Mouse (Mus musculus): ENCODE data around the gene Dnhd1.
A peak's percentile ranks its signal among the peaks of the same experiment; 100 is the strongest.

Dnhd1 gene

GRCm38 (mm10) chr7:105650639-105651435 lies at the start of gene Dnhd1:
Dnhd1 (plus strand) TSS chr7:105650827.
- DNase-seq (ENCODE audit: low read depth, low spot score), result peak; percentile 94

DNA sequence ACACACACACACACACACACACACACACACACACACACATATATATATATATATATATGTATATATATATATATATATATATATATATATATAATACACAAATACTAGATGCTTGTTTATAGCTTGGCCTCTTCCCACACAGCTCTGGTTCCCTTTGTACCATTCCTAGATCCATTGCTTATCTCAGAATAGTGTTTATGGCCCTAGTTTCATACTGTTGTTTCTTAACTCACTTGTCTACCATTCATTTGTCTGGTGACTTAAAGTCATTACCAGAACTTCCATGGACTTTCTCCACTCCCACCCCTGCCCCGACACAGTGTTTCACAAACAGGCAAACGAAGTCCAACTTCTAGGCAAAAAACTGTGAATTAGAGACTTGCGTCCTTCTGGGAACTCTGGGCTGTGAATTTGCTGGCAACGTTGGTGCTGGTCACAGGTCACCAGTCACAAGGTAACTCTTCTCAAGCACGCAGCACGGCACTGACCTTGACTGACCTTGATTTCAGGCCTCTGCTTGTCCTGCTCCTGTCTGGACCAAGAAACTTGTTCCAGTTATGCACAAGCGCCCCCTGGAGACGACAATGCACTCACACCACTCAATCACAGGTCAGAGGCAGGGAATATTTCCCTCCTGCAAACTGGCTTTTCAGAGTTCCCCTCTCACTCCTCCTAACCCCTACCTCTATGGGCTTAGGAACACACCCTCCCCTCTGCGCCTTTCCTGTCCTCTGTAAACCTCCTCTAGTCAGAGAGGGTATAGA lies 47.6 kb upstream of the Dnhd1 start:
- peak; percentile 89 for DNase-seq (ENCODE audit: low read depth, low spot score)

GRCm38 (mm10) chr7:105608467-105608866 lies 42.2 kb upstream of the Dnhd1 start:
- DNase-seq (ENCODE audit: low read depth, low spot score), result no peak

DNA sequence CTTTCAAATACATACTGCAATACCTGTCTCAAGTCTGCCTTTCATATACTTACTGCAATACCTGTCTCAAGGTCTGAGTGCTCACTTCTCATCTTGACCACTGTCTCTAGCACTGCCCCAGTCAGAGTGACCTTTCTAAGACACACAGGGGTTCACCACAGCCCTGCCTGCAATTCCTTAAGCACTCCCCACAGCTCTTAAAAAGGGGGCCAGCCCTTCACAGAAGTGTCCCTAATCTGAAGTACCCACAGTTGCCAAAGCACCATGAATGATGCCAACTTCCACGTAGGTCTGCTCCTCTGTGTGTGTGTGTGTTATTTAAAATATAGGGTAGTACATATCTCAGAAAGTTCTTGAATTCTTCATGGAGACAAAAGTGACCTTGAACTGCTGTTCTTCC lies 38.9 kb upstream of the Dnhd1 start:
- no peak for DNase-seq (ENCODE audit: low read depth, low spot score)

GRCm38 (mm10) chr7:105614400-105614799 lies 36.2 kb upstream of the Dnhd1 start:
- no peak for DNase-seq (ENCODE audit: low read depth, low spot score)

DNA sequence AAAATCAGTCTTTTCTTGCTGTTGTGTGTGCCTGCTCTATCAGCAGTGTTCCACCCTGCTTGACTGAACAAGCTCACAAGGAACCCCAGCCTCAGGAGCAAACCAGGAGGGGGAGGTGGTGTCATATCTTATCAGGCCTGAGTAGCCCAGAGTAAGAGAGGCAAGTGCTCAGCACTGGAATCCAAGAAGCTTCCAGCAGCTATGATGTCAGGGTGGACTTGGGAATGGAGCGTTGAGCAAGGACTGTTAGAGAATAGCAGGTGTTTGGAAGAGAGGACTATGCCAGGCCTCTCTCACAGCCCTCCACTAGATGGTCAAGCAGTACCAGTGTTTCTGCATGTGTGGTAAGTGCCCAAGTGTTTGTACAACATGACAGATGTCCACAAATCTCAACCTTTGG lies 34.9 kb upstream of the Dnhd1 start:
- DNase-seq (ENCODE audit: low read depth, low spot score), result no peak

DNA sequence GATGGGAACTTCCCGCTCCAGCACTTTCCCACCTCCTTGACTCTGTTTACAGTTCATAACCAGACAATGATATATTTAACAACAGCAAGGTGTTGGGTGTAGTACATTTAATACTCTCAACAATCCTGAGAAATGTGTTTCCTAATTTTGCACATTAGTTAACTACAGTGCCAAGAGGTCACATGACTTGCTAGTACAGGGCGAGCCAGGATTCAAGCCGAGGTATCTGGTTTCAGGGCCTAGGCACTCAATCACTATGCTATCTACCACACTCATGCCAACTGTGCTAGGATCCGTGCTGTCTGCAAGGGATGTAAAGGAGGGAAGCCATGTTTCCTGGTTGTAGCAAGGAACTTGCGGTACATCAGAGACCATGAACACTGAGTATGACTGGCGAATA lies 34.1 kb upstream of the Dnhd1 start:
- no peak for DNase-seq (ENCODE audit: low read depth, low spot score)

DNA sequence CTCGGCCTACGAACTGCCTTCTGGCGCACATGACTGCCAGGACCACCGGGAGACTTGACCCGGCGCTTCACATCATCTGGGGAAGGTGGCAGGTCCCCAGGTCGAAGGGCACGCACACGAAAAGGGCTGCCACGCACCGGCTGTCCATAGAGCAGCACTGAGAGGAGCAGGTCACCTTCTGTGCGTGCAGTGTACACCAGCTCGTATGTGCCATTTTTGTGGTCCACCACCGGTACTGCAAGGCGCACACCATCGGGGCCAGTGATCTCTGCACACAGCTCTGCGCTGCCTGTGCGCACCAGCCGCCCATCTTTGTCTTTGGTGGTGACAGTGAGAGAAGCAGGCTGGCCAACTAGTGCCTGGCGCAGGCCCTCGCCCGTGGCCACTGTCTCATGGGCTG lies 32.8 kb upstream of the Dnhd1 start:
- peak; percentile 21 for DNase-seq (ENCODE audit: low read depth, low spot score)

DNA sequence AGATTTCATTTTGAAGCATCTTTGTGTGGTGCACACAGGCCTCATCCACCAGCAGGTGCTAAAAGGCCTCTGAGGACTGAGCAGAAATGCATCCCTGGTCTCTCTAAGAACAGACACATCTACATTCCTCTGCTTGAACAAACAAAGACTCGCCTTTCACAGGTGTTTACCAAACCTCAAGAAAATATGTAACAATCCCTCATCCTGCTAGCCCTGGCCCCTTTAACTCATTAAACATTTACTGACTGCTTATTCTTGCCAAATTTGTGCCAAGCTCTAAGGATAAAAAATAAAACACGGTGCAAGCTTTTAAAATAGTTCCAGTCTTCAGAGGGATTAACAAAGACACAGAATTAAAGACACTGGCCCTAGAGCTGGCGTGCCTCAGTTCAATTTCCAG lies 30.9 kb upstream of the Dnhd1 start:
- no peak for DNase-seq (ENCODE audit: low read depth, low spot score)

GRCm38 (mm10) chr7:105621053-105621452 lies 29.6 kb upstream of the Dnhd1 start:
- no peak for DNase-seq (ENCODE audit: low read depth, low spot score)

GRCm38 (mm10) chr7:105621646-105622292 lies 28.9 kb upstream of the Dnhd1 start:
- peak; percentile 48 for DNase-seq (ENCODE audit: low read depth, low spot score)

- DNase-seq (ENCODE audit: low read depth, low spot score), result no peak
Observed at GRCm38 (mm10) chr7:105625397-105625796, 25.2 kb upstream of the Dnhd1 start.

DNA sequence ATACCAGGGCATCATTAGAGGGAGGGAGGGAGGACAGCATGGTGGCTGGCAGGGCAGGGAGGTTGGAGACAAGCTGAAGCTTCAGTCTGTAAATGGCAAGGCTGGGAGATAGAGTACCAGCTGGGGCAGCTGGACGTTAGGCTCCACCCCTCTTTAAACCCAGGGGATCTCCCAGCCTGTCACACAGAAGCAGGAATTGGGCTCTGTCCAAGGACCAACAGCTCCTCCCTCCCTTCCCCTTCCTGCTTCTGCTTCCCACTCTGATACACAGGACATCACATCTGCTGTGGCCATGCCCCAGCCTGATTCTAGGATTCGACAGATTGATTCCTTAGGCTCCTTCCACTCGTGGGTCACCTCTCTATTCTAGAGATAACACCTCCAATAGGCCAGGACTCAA lies 22.0 kb upstream of the Dnhd1 start:
- DNase-seq (ENCODE audit: low read depth, low spot score), result no peak

GRCm38 (mm10) chr7:105632551-105632972 lies 18.1 kb upstream of the Dnhd1 start:
- DNase-seq (ENCODE audit: low read depth, low spot score), result peak; percentile 22

GRCm38 (mm10) chr7:105633127-105633800 lies 17.4 kb upstream of the Dnhd1 start, which contains the start of gene Trim3:
Trim3 (minus strand) TSS chr7:105633571.
- peak; percentile 92 for DNase-seq (ENCODE audit: low read depth, low spot score)

DNA sequence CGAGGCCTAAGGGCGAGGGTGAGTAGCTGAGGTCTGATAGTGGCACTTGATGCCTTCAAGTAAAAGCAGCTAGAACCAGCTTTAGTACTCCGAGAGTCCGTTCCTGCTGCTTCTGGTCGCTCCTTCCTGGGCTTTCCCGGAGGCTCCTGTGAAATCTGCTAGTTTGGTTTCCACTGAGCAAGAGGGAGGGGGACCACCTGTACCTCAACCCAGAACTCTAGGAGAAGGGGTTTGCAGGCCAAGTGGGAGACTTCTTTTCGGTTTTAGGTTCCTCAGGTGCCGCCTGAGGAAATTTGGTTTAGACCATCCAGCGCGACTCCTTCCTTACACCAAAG lies 16.9 kb upstream of the Dnhd1 start:
- no peak for DNase-seq (ENCODE audit: low read depth, low spot score)

DNA sequence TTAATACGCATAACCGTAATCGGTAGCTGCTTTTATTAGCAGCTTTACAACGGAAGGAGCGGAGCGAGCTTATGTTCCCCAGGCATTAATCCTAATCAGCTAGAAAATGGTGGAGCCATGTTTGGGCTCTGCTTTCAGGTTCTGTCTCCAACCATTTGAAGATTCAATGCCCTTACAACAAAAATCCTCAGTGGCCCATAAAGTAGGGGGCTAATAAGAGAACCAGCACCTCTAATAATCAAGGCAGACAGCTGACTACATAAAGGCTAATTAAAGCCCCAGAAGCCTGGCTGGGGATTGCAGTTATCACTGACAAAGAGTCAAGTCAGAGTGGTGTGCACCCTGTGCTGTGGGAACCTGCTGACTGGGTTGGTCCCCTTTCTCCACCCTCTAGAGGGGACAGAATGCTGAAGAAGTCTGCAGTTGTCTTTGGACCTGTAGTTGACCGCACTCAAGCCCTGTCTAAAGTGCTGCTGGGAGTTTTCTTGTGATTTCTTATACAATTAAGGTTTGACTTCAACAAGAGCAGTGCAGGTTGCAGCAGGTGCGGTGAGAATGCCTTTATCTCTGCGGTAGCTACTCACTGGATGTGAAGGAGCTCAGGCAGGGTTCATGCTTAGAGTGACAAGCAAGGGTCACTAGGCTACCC lies 16.2 kb upstream of the Dnhd1 start:
- DNase-seq (ENCODE audit: low read depth, low spot score), result no peak

- DNase-seq (ENCODE audit: low read depth, low spot score), result no peak
Observed at GRCm38 (mm10) chr7:105635726-105636125, 14.9 kb upstream of the Dnhd1 start.

DNA sequence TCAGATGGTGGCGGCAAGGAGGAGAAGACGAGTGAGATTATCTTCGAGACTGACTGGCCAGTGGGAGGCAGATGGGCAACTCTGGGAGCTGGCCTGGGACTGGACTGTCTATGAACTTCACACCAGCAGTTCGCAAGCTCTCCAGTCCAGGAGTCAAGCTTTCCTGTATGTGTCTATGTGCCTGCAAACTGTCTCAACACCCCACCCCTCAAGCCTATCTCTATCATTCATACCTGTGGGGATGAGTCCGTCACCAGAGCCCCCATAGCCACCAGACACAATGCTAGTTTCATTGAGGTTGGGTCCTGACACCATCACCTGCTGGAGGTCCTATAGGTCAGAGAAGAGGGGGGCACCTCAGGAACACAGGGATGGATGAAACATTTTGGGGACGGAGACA lies 11.9 kb upstream of the Dnhd1 start:
- DNase-seq (ENCODE audit: low read depth, low spot score), result no peak

GRCm38 (mm10) chr7:105639304-105639703 lies 11.3 kb upstream of the Dnhd1 start:
- no peak for DNase-seq (ENCODE audit: low read depth, low spot score)

DNA sequence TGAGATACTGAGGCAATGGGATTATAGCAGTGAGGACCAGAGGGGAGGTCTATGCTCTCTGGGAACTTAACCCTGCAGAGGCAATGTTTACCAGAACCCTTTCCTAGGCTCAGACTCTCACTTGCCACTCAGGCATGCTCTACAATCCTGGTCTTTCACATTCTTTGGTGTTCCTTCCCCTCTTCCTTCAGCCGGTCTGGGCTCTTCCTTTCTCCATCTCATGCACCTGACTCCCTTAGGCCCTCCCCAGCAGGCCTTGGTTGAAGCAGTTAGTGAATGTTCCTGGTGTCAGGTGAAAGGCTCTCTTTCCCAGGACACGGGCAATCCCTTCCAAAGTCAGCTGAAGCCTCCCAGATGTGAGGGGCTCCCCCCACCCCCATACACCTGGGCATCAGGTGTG lies 10.9 kb upstream of the Dnhd1 start, which contains the start of gene Timm10b:
Gene Timm10b (plus strand): TSS at position 301 of the 400 bp plus-strand sequence.
- no peak for DNase-seq (ENCODE audit: low read depth, low spot score)

Data from ZHBTc4 (cell line).